Mouse (Mus musculus): ENCODE measurements around the gene Ddx21. TPM values are rescaled to one million over a fixed set of nuclear protein-coding genes. Genes with fewer than 3 reads are reported as not detected.

The Ddx21 gene
- polyA plus RNA-seq, 1 experiment from 2014 or later, result 14.2 TPM

GRCm38 (mm10) chr10:62553611-62554091 lies 48.4 kb downstream of the Ddx21 start:
- H3K36me3 ChIP-seq (ENCODE audit: control insufficient read depth, insufficient read depth, low read length), result peaks cover 4% of the 10 kb centered on the region; the same call in 1 of the 2 replicates
- H3K9ac ChIP-seq (ENCODE audit: low read depth, low read length), result no peak overlapping the region
- H3K27me3 ChIP-seq (ENCODE audit: control insufficient read depth, insufficient read depth, low read depth, low read length), result no peaks in the 10 kb centered on the region
- no peak overlapping the region for H3K27ac ChIP-seq (ENCODE audit: low read length)
- H3K9me3 ChIP-seq (replicated peaks; ENCODE audit: control insufficient read depth, low read length, poor library complexity, severe bottlenecking), result no peaks in the 10 kb centered on the region
- WGBS, result 78% methylated on average over 12 of the region's 12 CpGs
- no peaks in the 10 kb centered on the region for H3K4me1 ChIP-seq (ENCODE audit: control insufficient read depth, insufficient read depth, low read length)
- H3K4me3 ChIP-seq (ENCODE audit: low read depth, low read length), result no peak overlapping the region
- H3K4me2 ChIP-seq (ENCODE audit: low read length), result no peak overlapping the region
- no peak for ATAC-seq

GRCm38 (mm10) chr10:62550787-62551300 lies 51.2 kb downstream of the Ddx21 start:
- WGBS, result 80% methylated on average over 7 of the region's 7 CpGs
- Histone ChIP-seq H3K4me3 (ENCODE audit: low read depth, low read length) (no peak overlapping the region), H3K9me3 (replicated peaks; ENCODE audit: control insufficient read depth, low read length, poor library complexity, severe bottlenecking) (no peaks in the 10 kb centered on the region), H3K9ac (ENCODE audit: low read depth, low read length) (no peak overlapping the region), H3K4me1 (ENCODE audit: control insufficient read depth, insufficient read depth, low read length) (no peaks in the 10 kb centered on the region), H3K4me2 (ENCODE audit: low read length) (no peak overlapping the region), H3K36me3 (ENCODE audit: control insufficient read depth, insufficient read depth, low read length) (no peaks in the 10 kb centered on the region), H3K27ac (ENCODE audit: low read length) (no peak overlapping the region), H3K27me3 (ENCODE audit: control insufficient read depth, insufficient read depth, low read depth, low read length) (no peaks in the 10 kb centered on the region)
- no peak for ATAC-seq

- H3K4me2 ChIP-seq (ENCODE audit: low read length), result no peak overlapping the region
- no peak overlapping the region for H3K4me3 ChIP-seq (ENCODE audit: low read depth, low read length)
- no peaks in the 10 kb centered on the region for H3K27me3 ChIP-seq (ENCODE audit: control insufficient read depth, insufficient read depth, low read depth, low read length)
- 37% methylated on average over 13 of the region's 16 CpGs for WGBS
- H3K4me1 ChIP-seq (ENCODE audit: control insufficient read depth, insufficient read depth, low read length), result no peaks in the 10 kb centered on the region
- no peak overlapping the region for H3K27ac ChIP-seq (ENCODE audit: low read length)
- no peak overlapping the region for H3K9ac ChIP-seq (ENCODE audit: low read depth, low read length)
- ATAC-seq, result no peak
- H3K36me3 ChIP-seq (ENCODE audit: control insufficient read depth, insufficient read depth, low read length), result no peaks in the 10 kb centered on the region
- no peaks in the 10 kb centered on the region for H3K9me3 ChIP-seq (replicated peaks; ENCODE audit: control insufficient read depth, low read length, poor library complexity, severe bottlenecking)
Observed at GRCm38 (mm10) chr10:62549523-62550166, 52.4 kb downstream of the Ddx21 start.

GRCm38 (mm10) chr10:62546441-62546840 lies 55.6 kb downstream of the Ddx21 start:
- Histone ChIP-seq H3K4me2 (ENCODE audit: low read length) (no peak overlapping the region), H3K4me3 (ENCODE audit: low read depth, low read length) (no peak overlapping the region), H3K4me1 (ENCODE audit: control insufficient read depth, insufficient read depth, low read length) (no peaks in the 10 kb centered on the region), H3K27me3 (ENCODE audit: control insufficient read depth, insufficient read depth, low read depth, low read length) (no peaks in the 10 kb centered on the region), H3K27ac (ENCODE audit: low read length) (no peak overlapping the region), H3K9ac (ENCODE audit: low read depth, low read length) (no peak overlapping the region), H3K9me3 (replicated peaks; ENCODE audit: control insufficient read depth, low read length, poor library complexity, severe bottlenecking) (no peaks in the 10 kb centered on the region), H3K36me3 (ENCODE audit: control insufficient read depth, insufficient read depth, low read length) (no peaks in the 10 kb centered on the region)
- no peak for ATAC-seq
- 84% methylated on average over 10 of the region's 10 CpGs for WGBS

- no peaks in the 10 kb centered on the region for H3K9me3 ChIP-seq (replicated peaks; ENCODE audit: control insufficient read depth, low read length, poor library complexity, severe bottlenecking)
- H3K4me3 ChIP-seq (ENCODE audit: low read depth, low read length), result no peak overlapping the region
- H3K4me1 ChIP-seq (ENCODE audit: control insufficient read depth, insufficient read depth, low read length), result no peaks in the 10 kb centered on the region
- no peak overlapping the region for H3K4me2 ChIP-seq (ENCODE audit: low read length)
- H3K27ac ChIP-seq (ENCODE audit: low read length), result no peak overlapping the region
- H3K27me3 ChIP-seq (ENCODE audit: control insufficient read depth, insufficient read depth, low read depth, low read length), result no peaks in the 10 kb centered on the region
- H3K9ac ChIP-seq (ENCODE audit: low read depth, low read length), result no peak overlapping the region
- no peak for ATAC-seq
- no peaks in the 10 kb centered on the region for H3K36me3 ChIP-seq (ENCODE audit: control insufficient read depth, insufficient read depth, low read length)
Observed at GRCm38 (mm10) chr10:62545759-62546158, 56.3 kb downstream of the Ddx21 start.

- Histone ChIP-seq H3K36me3 (ENCODE audit: control insufficient read depth, insufficient read depth, low read length) (no peaks in the 10 kb centered on the region), H3K9me3 (replicated peaks; ENCODE audit: control insufficient read depth, low read length, poor library complexity, severe bottlenecking) (no peaks in the 10 kb centered on the region), H3K27ac (ENCODE audit: low read length) (no peak overlapping the region), H3K4me1 (ENCODE audit: control insufficient read depth, insufficient read depth, low read length) (no peaks in the 10 kb centered on the region), H3K4me2 (ENCODE audit: low read length) (no peak overlapping the region), H3K9ac (ENCODE audit: low read depth, low read length) (no peak overlapping the region), H3K27me3 (ENCODE audit: control insufficient read depth, insufficient read depth, low read depth, low read length) (no peaks in the 10 kb centered on the region), H3K4me3 (ENCODE audit: low read depth, low read length) (no peak overlapping the region)
- WGBS, result 92% methylated on average over 4 of the region's 4 CpGs
- ATAC-seq, result no peak
Observed at GRCm38 (mm10) chr10:62544316-62544715, 57.8 kb downstream of the Ddx21 start.

GRCm38 (mm10) chr10:62543399-62543808 lies 58.7 kb downstream of the Ddx21 start:
- no peaks in the 10 kb centered on the region for H3K27me3 ChIP-seq (ENCODE audit: control insufficient read depth, insufficient read depth, low read depth, low read length)
- H3K9ac ChIP-seq (ENCODE audit: low read depth, low read length), result no peak overlapping the region
- H3K9me3 ChIP-seq (replicated peaks; ENCODE audit: control insufficient read depth, low read length, poor library complexity, severe bottlenecking), result no peaks in the 10 kb centered on the region
- H3K27ac ChIP-seq (ENCODE audit: low read length), result no peak overlapping the region
- H3K4me3 ChIP-seq (ENCODE audit: low read depth, low read length), result no peak overlapping the region
- no peak overlapping the region for H3K4me2 ChIP-seq (ENCODE audit: low read length)
- no peaks in the 10 kb centered on the region for H3K36me3 ChIP-seq (ENCODE audit: control insufficient read depth, insufficient read depth, low read length)
- 85% methylated on average over 12 of the region's 12 CpGs for WGBS
- no peak for ATAC-seq
- no peaks in the 10 kb centered on the region for H3K4me1 ChIP-seq (ENCODE audit: control insufficient read depth, insufficient read depth, low read length)

GRCm38 (mm10) chr10:62542928-62543327 lies 59.2 kb downstream of the Ddx21 start:
- H3K4me3 ChIP-seq (ENCODE audit: low read depth, low read length), result no peak overlapping the region
- H3K9ac ChIP-seq (ENCODE audit: low read depth, low read length), result no peak overlapping the region
- H3K9me3 ChIP-seq (replicated peaks; ENCODE audit: control insufficient read depth, low read length, poor library complexity, severe bottlenecking), result no peaks in the 10 kb centered on the region
- H3K27me3 ChIP-seq (ENCODE audit: control insufficient read depth, insufficient read depth, low read depth, low read length), result no peaks in the 10 kb centered on the region
- no peaks in the 10 kb centered on the region for H3K36me3 ChIP-seq (ENCODE audit: control insufficient read depth, insufficient read depth, low read length)
- WGBS, result 95% methylated on average over 8 of the region's 8 CpGs
- no peak overlapping the region for H3K4me2 ChIP-seq (ENCODE audit: low read length)
- no peak for ATAC-seq
- H3K27ac ChIP-seq (ENCODE audit: low read length), result no peak overlapping the region
- no peaks in the 10 kb centered on the region for H3K4me1 ChIP-seq (ENCODE audit: control insufficient read depth, insufficient read depth, low read length)

GRCm38 (mm10) chr10:62542507-62542906 lies 59.6 kb downstream of the Ddx21 start:
- Histone ChIP-seq H3K4me2 (ENCODE audit: low read length) (no peak overlapping the region), H3K36me3 (ENCODE audit: control insufficient read depth, insufficient read depth, low read length) (no peaks in the 10 kb centered on the region), H3K27ac (ENCODE audit: low read length) (no peak overlapping the region), H3K27me3 (ENCODE audit: control insufficient read depth, insufficient read depth, low read depth, low read length) (no peaks in the 10 kb centered on the region), H3K9ac (ENCODE audit: low read depth, low read length) (no peak overlapping the region), H3K4me3 (ENCODE audit: low read depth, low read length) (no peak overlapping the region), H3K4me1 (ENCODE audit: control insufficient read depth, insufficient read depth, low read length) (no peaks in the 10 kb centered on the region), H3K9me3 (replicated peaks; ENCODE audit: control insufficient read depth, low read length, poor library complexity, severe bottlenecking) (no peaks in the 10 kb centered on the region)
- whole genome bisulfite sequencing, result 91% methylated on average over 12 of the region's 12 CpGs
- ATAC-seq, result no peak
